Mouse (Mus musculus) heart, postnatal 0 days (tissue): ENCODE measurements around the gene Zdhhc12. TPM values are rescaled to one million over a fixed set of nuclear protein-coding genes. Genes with fewer than 3 reads are reported as not detected.
"Not testable (repeated sequence)": the region's sequence is repeated elsewhere in the genome, so short reads cannot be mapped to it uniquely, and the experiment has no call there.

ENCODE experiments used
- ATAC-seq: fragments of 200-750 bp; cut with Nextera tagmentation; 2 replicates; pipeline ENCODE4 v1.8.0; 2017; ENCODE audit warnings: low read depth, moderate number of reproducible peaks, moderate library complexity; ENCODE audit not compliant: insufficient read depth
- DNase-seq: peaks from one replicate; pipeline ENCODE4 v3.0.0-alpha.2; 2016; ENCODE audit warnings: low spot score
- H3K27ac ChIP-seq: fragments of 300-500 bp; sonication (generic); 2 replicates; pipeline ENCODE4 v1.5.1; 2014; ENCODE audit warnings: low read depth, mild to moderate bottlenecking
- H3K27me3 ChIP-seq: fragments of 300-500 bp; sonication (generic); 2 replicates; pipeline ENCODE4 v1.6.1; 2014; ENCODE audit warnings: low read length, mixed read lengths; ENCODE audit not compliant: control insufficient read depth, insufficient read depth
- H3K36me3 ChIP-seq: fragments of 300-500 bp; sonication (generic); replicated peaks from 2 replicates; pipeline ENCODE4 v1.6.1; 2014; ENCODE audit warnings: low read length, mixed read lengths; ENCODE audit not compliant: control insufficient read depth, insufficient read depth
- H3K4me1 ChIP-seq: fragments of 300-500 bp; sonication (generic); 2 replicates; pipeline ENCODE4 v1.6.1; 2014; ENCODE audit warnings: antibody characterized with exemption; ENCODE audit not compliant: control insufficient read depth, insufficient read depth
- H3K4me2 ChIP-seq: fragments of 300-500 bp; sonication (generic); 2 replicates; pipeline ENCODE4 v1.6.1; 2014; ENCODE audit warnings: low read depth, mild to moderate bottlenecking, low read length, moderate library complexity
- H3K4me3 ChIP-seq: fragments of 300-500 bp; sonication (generic); 2 replicates; pipeline ENCODE4 v1.5.1; 2014; ENCODE audit warnings: low read depth, low read length
- H3K9ac ChIP-seq: fragments of 300-500 bp; sonication (generic); replicated peaks from 2 replicates; pipeline ENCODE4 v1.6.1; 2014; ENCODE audit warnings: low read depth, low read length, mixed read lengths
- H3K9me3 ChIP-seq: fragments of 300-500 bp; sonication (generic); replicated peaks from 2 replicates; pipeline ENCODE4 v1.6.1; 2016; ENCODE audit warnings: low read length; ENCODE audit not compliant: control insufficient read depth
- CTCF ChIP-seq: IDR thresholded peaks from 2 replicates; pipeline ENCODE4 v1.5.1; 2016; ENCODE audit warnings: antibody characterized with exemption, control low read depth, low read depth
- EP300 ChIP-seq: IDR thresholded peaks from 2 replicates; pipeline ENCODE4 v1.6.1; 2016; ENCODE audit warnings: antibody characterized with exemption, low read depth
- WGBS: fragments of 180-500 bp; shearing (Covaris S2); extraction: QIAGEN DNeasy Blood & Tissue Kit; methylation state at CpG from one replicate; pipeline ENCODE4 v1.1.7; 2014; 5-methylcytosine and 5-hydroxymethylcytosine counted together
- polyA plus RNA-seq: library from polyadenylated mRNA; unstranded; fragments of >200 nt; fragmentation: Nextera tagmentation; extraction: Ambion mirVana; gene quantifications from 2 replicates; pipeline ENCODE4 v1.2.1, GENCODE M21; 2015
- total RNA-seq: library from RNA; depleted of rRNA; stranded (reverse); fragments of >200 nt; gene quantifications from 2 replicates; pipeline ENCODE4 v1.2.3, GENCODE M21; 2014; ENCODE audit warnings: low replicate concordance; rRNA removed

Gene Zdhhc12
- total RNA-seq, result 15.5 and 27.4 TPM in 2 replicates
- polyA plus RNA-seq, result 19.9 and 21.1 TPM in 2 replicates

DNA sequence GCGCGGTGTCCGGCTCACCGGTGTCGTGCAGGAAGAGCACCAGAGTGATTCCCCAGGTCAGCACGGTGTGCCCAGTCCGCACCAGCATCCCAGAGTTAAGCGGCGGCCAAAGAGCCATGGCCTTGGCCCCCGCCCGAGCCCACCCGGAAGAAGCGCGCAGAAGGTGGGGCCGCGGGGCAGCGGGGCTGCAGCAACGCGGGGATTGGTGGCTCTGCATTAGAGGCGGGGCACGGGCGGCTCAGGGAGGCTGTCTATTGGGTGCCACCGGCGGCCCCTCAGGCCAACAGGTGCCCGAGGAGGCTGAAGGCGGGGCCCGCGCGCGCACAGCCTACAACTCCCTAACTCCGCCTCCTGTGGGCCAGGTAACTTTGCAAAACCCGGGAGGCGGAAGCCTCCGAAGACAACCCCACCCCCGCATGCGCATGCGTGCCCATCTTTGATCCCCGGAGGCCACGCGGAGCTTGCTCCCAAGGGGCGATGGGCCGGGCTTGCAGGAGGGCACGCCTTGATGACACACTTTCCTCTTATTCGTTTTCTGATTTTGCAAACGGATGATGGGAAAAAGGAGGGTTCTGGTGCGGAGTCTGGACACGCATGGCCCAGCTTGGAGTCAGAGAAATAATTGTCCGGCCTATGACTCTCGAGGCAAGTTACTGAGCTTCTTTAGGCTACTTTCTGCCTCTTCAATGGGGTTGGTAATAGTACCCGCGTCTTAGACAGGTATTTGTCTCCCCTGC lies at the start of gene Zdhhc12:
Gene Zdhhc12, minus strand, starts transcription at position 178 of the 737 bp plus-strand sequence.
- Histone ChIP-seq H3K27ac (peak within 1 kb of the TSS; percentile 3; the same call in 1 of the 2 replicates), H3K36me3 (peaks cover 3% of the 10 kb centered on the region; the same call in 1 of the 2 replicates), H3K4me2 (peak within 1 kb of the TSS; percentile 78), H3K4me1 (0 out of 2 replicates have a peak, but pooled peaks cover 6% of the 10 kb centered on the region), H3K9me3 (no peaks in the 10 kb centered on the region), H3K9ac (peak within 1 kb of the TSS; percentile 57), H3K27me3 (no peaks in the 10 kb centered on the region), H3K4me3 (peak within 1 kb of the TSS; percentile 68)
- TF ChIP-seq EP300 (no peak), CTCF (no peak)
- ATAC-seq (peak; percentile 97), DNase-seq (peak; percentile 95)
- under 1% methylated on average over 48 of the region's 51 CpGs for WGBS

DNA sequence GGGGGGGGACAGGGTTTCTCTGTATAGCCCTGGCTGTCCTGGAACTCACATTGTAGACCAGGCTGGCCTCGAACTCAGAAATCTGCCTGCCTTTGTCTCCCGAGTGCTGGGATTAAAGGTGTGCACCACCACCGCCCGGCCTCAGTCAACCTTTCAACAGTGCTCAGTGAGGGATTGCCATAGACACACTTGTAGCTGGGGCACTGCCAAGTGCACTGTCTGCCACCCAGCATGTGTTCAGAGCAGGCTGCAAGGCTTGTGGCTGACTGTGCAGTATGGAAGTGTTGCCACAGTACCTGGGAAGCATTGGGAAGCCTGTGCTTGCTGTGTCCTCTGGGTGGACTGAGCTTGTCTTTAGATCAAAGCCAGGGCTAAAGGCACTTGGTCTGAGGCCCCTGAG lies 46.6 kb upstream of the Zdhhc12 start:
- not testable (repeated sequence) for H3K9me3 ChIP-seq, H3K4me1 ChIP-seq, H3K4me2 ChIP-seq, H3K4me3 ChIP-seq, H3K9ac ChIP-seq, ATAC-seq, H3K27me3 ChIP-seq, H3K27ac ChIP-seq, DNase-seq
- WGBS, result 74% methylated on average over 4 of the region's 4 CpGs
- H3K36me3 ChIP-seq, result peaks cover 67% of the 10 kb centered on the region

DNA sequence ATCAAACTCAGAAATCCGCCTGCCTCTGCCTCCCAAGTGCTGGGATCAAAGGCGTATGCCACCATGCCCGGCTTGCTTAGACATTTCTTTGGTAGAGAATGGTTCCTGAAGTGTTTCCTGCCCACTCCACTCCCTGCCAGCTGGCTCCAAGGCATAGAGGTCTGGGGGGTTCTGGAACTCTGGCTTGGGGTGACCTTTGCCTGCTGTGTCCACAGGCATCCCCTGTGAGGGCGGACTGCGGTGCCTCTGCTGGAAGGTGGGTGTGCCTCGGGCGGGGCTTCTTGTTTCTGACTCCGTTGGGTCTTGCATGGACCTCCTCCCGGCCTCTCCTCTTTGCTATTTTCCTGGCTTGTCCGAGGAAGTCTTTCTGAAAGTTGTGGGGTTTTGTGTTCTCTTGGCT lies 43.0 kb upstream of the Zdhhc12 start:
- H3K9me3 ChIP-seq, result no peaks in the 10 kb centered on the region
- no peak for DNase-seq
- 90% methylated on average over 10 of the region's 10 CpGs for WGBS
- TF ChIP-seq EP300 (no peak), CTCF (no peak)
- ATAC-seq, result no peak
- H3K4me3 ChIP-seq, result no peak overlapping the region
- H3K27me3 ChIP-seq, result no peaks in the 10 kb centered on the region
- H3K4me2 ChIP-seq, result no peak overlapping the region
- H3K9ac ChIP-seq, result no peak overlapping the region
- H3K27ac ChIP-seq, result no peak overlapping the region
- H3K36me3 ChIP-seq, result peaks cover 33% of the 10 kb centered on the region
- peaks cover 20% of the 10 kb centered on the region for H3K4me1 ChIP-seq

DNA sequence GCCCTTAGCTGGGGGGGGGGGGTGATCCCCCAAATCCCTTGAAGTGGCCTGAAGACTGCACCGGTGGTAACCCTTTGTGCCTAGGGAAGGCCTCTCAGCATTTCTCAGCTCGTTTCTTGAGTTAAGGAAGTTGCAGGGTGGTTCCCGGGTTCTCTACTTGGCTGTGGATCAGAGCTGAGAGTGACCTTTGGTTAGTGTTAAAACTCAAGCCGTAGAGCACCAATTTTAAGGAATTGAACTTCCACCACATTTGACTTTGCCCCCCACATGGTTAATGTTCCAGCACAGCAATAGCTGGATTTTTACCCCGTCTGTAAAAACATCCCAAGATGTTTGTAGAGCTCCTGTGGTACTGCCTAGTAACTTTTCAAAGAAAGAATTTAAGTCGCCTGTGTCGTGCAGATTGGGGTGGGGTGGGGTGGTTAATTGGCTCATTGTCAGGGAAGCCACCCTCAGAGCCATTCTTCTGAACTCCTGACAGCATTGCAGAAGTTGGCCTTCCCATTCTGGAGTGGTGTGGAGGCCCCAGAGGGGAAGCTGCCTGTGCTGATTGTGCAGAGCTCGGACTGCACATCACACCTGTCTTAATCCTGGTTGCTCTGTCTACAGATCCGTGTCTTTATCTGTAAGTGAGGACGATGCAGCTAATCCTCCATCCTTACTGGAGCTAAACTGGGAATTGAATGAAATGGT lies 41.6 kb upstream of the Zdhhc12 start:
- peak overlapping the region; percentile 79; the same call in 1 of the 2 replicates for H3K9ac ChIP-seq
- H3K4me2 ChIP-seq, result peak overlapping the region; percentile 95
- no peak for ATAC-seq
- H3K27me3 ChIP-seq, result no peaks in the 10 kb centered on the region
- H3K9me3 ChIP-seq, result no peaks in the 10 kb centered on the region
- no peak for TF ChIP-seq EP300
- TF ChIP-seq CTCF, result no peak
- peaks cover 20% of the 10 kb centered on the region for H3K36me3 ChIP-seq
- peak overlapping the region; percentile 86 for H3K4me3 ChIP-seq
- peaks cover 20% of the 10 kb centered on the region for H3K4me1 ChIP-seq
- no peak for DNase-seq
- peak overlapping the region; percentile 83; the same call in 1 of the 2 replicates for H3K27ac ChIP-seq
- WGBS, result 56% methylated on average over 10 of the region's 10 CpGs

DNA sequence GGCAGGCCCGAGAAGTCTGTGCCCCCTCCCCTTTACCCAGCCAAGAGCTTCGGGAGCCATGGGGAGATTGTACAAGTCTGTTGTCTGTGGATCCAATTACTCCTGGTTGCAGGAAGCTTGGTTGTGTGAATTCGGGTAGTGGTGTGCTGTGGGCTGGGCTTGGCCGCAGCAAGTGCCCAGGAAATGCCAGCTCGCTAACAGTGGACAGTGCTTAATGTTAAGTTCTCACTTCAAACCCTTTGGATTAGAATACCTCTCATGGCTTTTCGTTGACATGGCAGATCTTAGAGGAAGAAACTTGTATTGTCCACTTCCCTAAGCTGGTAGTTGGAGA lies 40.9 kb upstream of the Zdhhc12 start:
- H3K4me2 ChIP-seq, result peak overlapping the region; percentile 95
- no peaks in the 10 kb centered on the region for H3K9me3 ChIP-seq
- WGBS, result 18% methylated on average over 6 of the region's 6 CpGs
- peaks cover 20% of the 10 kb centered on the region for H3K4me1 ChIP-seq
- DNase-seq (no peak), ATAC-seq (no peak)
- peaks cover 16% of the 10 kb centered on the region for H3K36me3 ChIP-seq
- H3K27ac ChIP-seq, result peak overlapping the region; percentile 83
- TF ChIP-seq CTCF (no peak), EP300 (no peak)
- no peaks in the 10 kb centered on the region for H3K27me3 ChIP-seq
- H3K4me3 ChIP-seq, result peak overlapping the region; percentile 86
- H3K9ac ChIP-seq, result peak overlapping the region; percentile 79
